Mouse (Mus musculus): ENCODE measurements around the gene D330020A13Rik.
"Not testable (repeated sequence)": the region's sequence is repeated elsewhere in the genome, so short reads cannot be mapped to it uniquely, and the experiment has no call there.

GRCm38 (mm10) chr6:120296589-120296988 is 2.4 kb downstream of the D330020A13Rik start:
- not testable (repeated sequence) for TF ChIP-seq CTCF (IDR thresholded peaks at IDR 0.05; ENCODE audit: control insufficient read depth, insufficient read depth, insufficient read length); MAX (IDR thresholded peaks at IDR 0.05); MYOD1 (IDR thresholded peaks at IDR 0.05; ENCODE audit: control insufficient read depth, insufficient read length, low read depth); CEBPB (IDR thresholded peaks at IDR 0.05; ENCODE audit: low read depth)
